Mouse (Mus musculus) monocyte, adult 2 months (primary cell): ENCODE measurements around the gene Gm10406.
"Not testable (repeated sequence)": the region's sequence is repeated elsewhere in the genome, so short reads cannot be mapped to it uniquely, and the experiment has no call there.

Experiments used
- DNase-seq, 2 experiments: peaks; one replicate each; pipeline ENCODE4 v3.0.0; 2022; ENCODE audit warnings: low spot score in 2 of 2, low read depth in 1 of 2

Gene Gm10406

GRCm38 (mm10) chr14:7026781-7027749 lies at the start of gene Gm10406:
TSS of gene Gm10406 (minus strand) at chr14:7027449.
- not testable (repeated sequence) for DNase-seq

- not testable (repeated sequence) for DNase-seq
Observed at GRCm38 (mm10) chr14:7044870-7045269, 17.6 kb upstream of the Gm10406 start, which contains the start of gene Gm3685. TSS of gene Gm3685 (minus strand) at chr14:7044970.

GRCm38 (mm10) chr14:7026274-7026673 lies 975 bp downstream of the Gm10406 start:
- DNase-seq = not testable (repeated sequence)

- not testable (repeated sequence) for DNase-seq
Observed at GRCm38 (mm10) chr14:6973718-6974117, 53.5 kb downstream of the Gm10406 start, which contains the start of gene Gm6356. TSS of gene Gm6356 (minus strand) at chr14:6973818.
